Mouse (Mus musculus): ENCODE results near the gene Vmn1r36.

DNA sequence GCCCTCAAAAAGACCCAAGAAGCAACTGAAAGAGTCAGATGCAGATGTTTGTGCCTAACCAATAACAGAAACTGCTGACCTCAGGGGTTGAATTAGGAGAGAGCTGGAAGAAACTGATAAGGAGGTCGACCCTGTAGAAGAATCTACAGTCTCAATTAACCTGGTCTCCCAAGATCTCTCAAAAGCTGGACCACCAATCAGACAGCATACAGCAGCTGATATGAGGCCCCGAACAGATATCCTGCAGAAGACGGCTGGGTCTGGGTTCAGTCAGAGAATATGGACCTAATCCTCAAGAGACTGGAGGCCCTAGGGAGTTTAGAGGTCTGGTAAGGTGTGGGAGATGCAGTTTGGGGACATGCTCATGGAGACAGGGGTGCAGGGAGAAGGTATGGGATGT lies 5.1 kb downstream of the Vmn1r36 start:
- TF ChIP-seq POLR2A (IDR thresholded peaks at IDR 0.05; ENCODE audit: extremely low read depth, insufficient read depth, low read length) (no peak), CTCF (IDR thresholded peaks at IDR 0.05; ENCODE audit: low read depth, low read length) (no peak)
